Mouse (Mus musculus): ENCODE data around the gene Atp8b4.

DNA sequence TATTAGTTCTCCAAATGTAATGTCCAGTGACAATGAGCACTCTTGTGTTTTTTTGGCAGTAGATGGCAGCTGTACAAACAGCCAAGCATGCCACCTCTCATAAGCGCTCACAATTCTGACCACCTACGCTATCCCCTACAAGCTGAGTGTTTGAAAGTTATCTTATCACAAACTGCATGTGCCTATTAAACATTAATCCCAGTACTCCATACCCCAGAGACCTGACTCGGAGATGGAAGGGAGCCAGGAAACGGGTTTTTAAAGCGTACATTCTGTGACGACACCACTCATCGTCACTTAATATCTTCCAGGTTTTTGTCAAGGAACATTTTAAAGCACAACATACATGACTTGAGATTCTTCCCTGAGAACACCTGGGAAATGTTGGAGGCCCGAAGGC, 128.8 kb downstream of the Atp8b4 start:
- TF ChIP-seq POLR2A (IDR thresholded peaks at IDR 0.05; ENCODE audit: borderline replicate concordance, extremely low read depth, low read depth, low read length) (no peak), CTCF (IDR thresholded peaks at IDR 0.05; ENCODE audit: insufficient read depth, low read length) (no peak)
